ENCODE assay signal across 17 mouse cellular contexts in genomic region chr10:127730285-127730932, GRCm38 (mm10). TPM values are rescaled to one million over a fixed set of nuclear protein-coding genes. Genes with fewer than 3 reads are reported as not detected.
DNase-seq lines count a peak whose midpoint lies in the region; ATAC-seq and TF ChIP-seq lines count a peak whose summit lies in the region.
"Had no signal": no experiment of that assay in that cellular context is flagged by ENCODE, and none has a peak within 500 bp of the region (broad histone marks: within the 10 kb centered on the region; RNA-seq: fewer than 3 reads in every experiment).

No protein-coding gene starts in this region.

- peak; percentile 25 for DNase-seq in midbrain, embryonic 14.5 days
- no peak for DNase-seq in midbrain, postnatal 0 days (ENCODE audit: low spot score)
- DNase-seq in c-Kit-positive CD71-positive TER-119-positive erythroid progenitor cells, embryonic 14.5 days (ENCODE audit: low spot score): peak; percentile 63
- DNase-seq in limb, embryonic 10.5 days (ENCODE audit: low spot score): no peak
- DNase-seq in adrenal gland, adult 8-10 months: no peak
- DNase-seq: cerebellum, adult 9-11 months; heart, postnatal 10 days; kidney, adult 8-10 months; lung, postnatal 4 days; thymus, adult 18-20 months had no signal

- TF ChIP-seq POLR2A in myocyte (IDR thresholded peaks at IDR 0.05; ENCODE audit: insufficient read length, low read depth): no peak

- H3K4me3 ChIP-seq in midbrain, embryonic 14.5 days (replicated peaks; ENCODE audit: low read depth, low read length): no peak overlapping the region
- no peak overlapping the region for H3K4me3 ChIP-seq in midbrain, postnatal 0 days (ENCODE audit: low read depth, low read length)
- no peak overlapping the region for H3K4me3 ChIP-seq in liver, embryonic 12.5 days
- no peak overlapping the region for H3K4me3 ChIP-seq in myocyte
- no peak overlapping the region for H3K4me3 ChIP-seq in limb, embryonic 10.5 days
- H3K4me3 ChIP-seq: limb, embryonic 15.5 days had no signal

- H3K36me3 ChIP-seq in midbrain, embryonic 14.5 days (ENCODE audit: control insufficient read depth, insufficient read depth, low read length): no peaks in the 10 kb centered on the region
- no peaks in the 10 kb centered on the region for H3K36me3 ChIP-seq in midbrain, postnatal 0 days (ENCODE audit: insufficient read depth, low read length)
- no peaks in the 10 kb centered on the region for H3K36me3 ChIP-seq in liver, embryonic 12.5 days
- no peaks in the 10 kb centered on the region for H3K36me3 ChIP-seq in myocyte (ENCODE audit: control insufficient read depth, insufficient read depth)
- H3K36me3 ChIP-seq in limb, embryonic 10.5 days: no peaks in the 10 kb centered on the region
- H3K36me3 ChIP-seq: limb, embryonic 15.5 days had no signal

- H3K9me3 ChIP-seq in midbrain, embryonic 14.5 days (ENCODE audit: control insufficient read depth, low read length): no peaks in the 10 kb centered on the region
- no peaks in the 10 kb centered on the region for H3K9me3 ChIP-seq in midbrain, postnatal 0 days (ENCODE audit: low read length)
- H3K9me3 ChIP-seq in liver, embryonic 12.5 days (replicated peaks): no peaks in the 10 kb centered on the region
- H3K9me3 ChIP-seq in limb, embryonic 10.5 days (replicated peaks): no peaks in the 10 kb centered on the region
- H3K9me3 ChIP-seq: limb, embryonic 15.5 days had no signal

- no peak overlapping the region for H3ac ChIP-seq in myocyte (ENCODE audit: control insufficient read depth, insufficient read length)

- no peak for TF ChIP-seq CTCF in midbrain, postnatal 0 days (IDR thresholded peaks at IDR 0.05)

- peaks cover 7% of the 10 kb centered on the region; the same call in 1 of the 2 replicates for H3K4me1 ChIP-seq in midbrain, embryonic 14.5 days (ENCODE audit: control insufficient read depth, insufficient read depth, low read length)
- no peaks in the 10 kb centered on the region for H3K4me1 ChIP-seq in midbrain, postnatal 0 days (ENCODE audit: insufficient read depth, low read length)
- H3K4me1 ChIP-seq in liver, embryonic 12.5 days: peaks cover 84% of the 10 kb centered on the region
- H3K4me1 ChIP-seq in limb, embryonic 10.5 days: peaks cover 6% of the 10 kb centered on the region; the same call in 1 of the 2 replicates
- H3K4me1 ChIP-seq: limb, embryonic 15.5 days had no signal

- 50% methylated on average over 11 of the region's 11 CpGs for WGBS in midbrain, embryonic 14.5 days
- WGBS in midbrain, postnatal 0 days: 44% methylated on average over 11 of the region's 11 CpGs
- 32% methylated on average over 11 of the region's 11 CpGs for WGBS in liver, embryonic 12.5 days (ENCODE audit: insufficient replicate concordance)
- WGBS in limb, embryonic 10.5 days: 77% methylated on average over 11 of the region's 11 CpGs

- no peak overlapping the region for H3K4me2 ChIP-seq in midbrain, embryonic 14.5 days (ENCODE audit: low read length)
- no peak overlapping the region for H3K4me2 ChIP-seq in midbrain, postnatal 0 days (ENCODE audit: low read depth, low read length, poor library complexity, severe bottlenecking)
- H3K4me2 ChIP-seq in liver, embryonic 12.5 days: peak overlapping the region; percentile 48
- H3K4me2 ChIP-seq in myocyte (ENCODE audit: low read depth): peak overlapping the region; percentile 58
- H3K4me2 ChIP-seq: limb, embryonic 15.5 days had no signal

- 0 out of 2 replicates have a peak overlapping the region, but pooled peaks have one; percentile 12 for H3K9ac ChIP-seq in midbrain, embryonic 14.5 days (replicated peaks; ENCODE audit: low read length)
- no peak overlapping the region for H3K9ac ChIP-seq in midbrain, postnatal 0 days (replicated peaks; ENCODE audit: low read length, poor library complexity, severe bottlenecking)
- peak overlapping the region; percentile 18 for H3K9ac ChIP-seq in liver, embryonic 12.5 days
- H3K9ac ChIP-seq: limb, embryonic 15.5 days had no signal

- H3K27me3 ChIP-seq in midbrain, embryonic 14.5 days (ENCODE audit: control insufficient read depth, insufficient read depth, low read length): no peaks in the 10 kb centered on the region
- peaks cover 8% of the 10 kb centered on the region; the same call in 1 of the 2 replicates for H3K27me3 ChIP-seq in midbrain, postnatal 0 days (ENCODE audit: insufficient read depth, low read length)
- peaks cover 30% of the 10 kb centered on the region for H3K27me3 ChIP-seq in liver, embryonic 12.5 days (replicated peaks)
- H3K27me3 ChIP-seq in myocyte (ENCODE audit: control insufficient read depth, insufficient read depth, insufficient read length): peaks cover 47% of the 10 kb centered on the region
- peaks cover 31% of the 10 kb centered on the region for H3K27me3 ChIP-seq in limb, embryonic 10.5 days (ENCODE audit: low read depth, poor library complexity, severe bottlenecking)

- H3K27ac ChIP-seq in midbrain, embryonic 14.5 days (replicated peaks; ENCODE audit: low read depth, low read length): no peak overlapping the region
- H3K27ac ChIP-seq in midbrain, postnatal 0 days (ENCODE audit: low read depth, low read length): no peak overlapping the region
- peak overlapping the region; percentile 89 for H3K27ac ChIP-seq in liver, embryonic 12.5 days
- H3K27ac ChIP-seq in limb, embryonic 10.5 days: no peak overlapping the region
- H3K27ac ChIP-seq: limb, embryonic 15.5 days had no signal

- H3K79me2 ChIP-seq in myocyte (ENCODE audit: control insufficient read depth, insufficient read depth): no peaks in the 10 kb centered on the region

- ATAC-seq in midbrain, embryonic 14.5 days (ENCODE audit: low FRiP score, low TSS enrichment): no peak
- no peak for ATAC-seq in midbrain, postnatal 0 days (ENCODE audit: low FRiP score)
- peak; percentile 92 for ATAC-seq in liver, embryonic 12.5 days

TF ChIP-seq in myocyte, 11 proteins besides CTCF, POLR2A, EP300 and RAD21 (continues in another document):
- TF ChIP-seq CEBPB (IDR thresholded peaks at IDR 0.05; ENCODE audit: insufficient read depth, poor library complexity, severe bottlenecking): no peak
- no peak for TF ChIP-seq TCF3 (IDR thresholded peaks at IDR 0.05; ENCODE audit: insufficient read length, low read depth)
- no peak for TF ChIP-seq E2F4 (IDR thresholded peaks at IDR 0.05; ENCODE audit: insufficient read depth)
- no peak for TF ChIP-seq MYOD1 (IDR thresholded peaks at IDR 0.05; ENCODE audit: control insufficient read depth in 1 of 3, insufficient read length in 2 of 3, low read depth in 2 of 3)
- TF ChIP-seq MAX (IDR thresholded peaks at IDR 0.05; ENCODE audit: low read depth): no peak
- TF ChIP-seq TCF12 (IDR thresholded peaks at IDR 0.05; ENCODE audit: insufficient read depth, poor library complexity, severe bottlenecking): no peak
- no peak for TF ChIP-seq POLR2AphosphoS2 (IDR thresholded peaks at IDR 0.05; ENCODE audit: insufficient read length, low read depth)

RNA-seq across cellular contexts. Expression of gene Tac2, which starts 6.1 kb away (rescaled TPM):
- polyA plus RNA-seq in midbrain, embryonic 14.5 days (2014; fragmentation: Nextera tagmentation; extraction: Ambion mirVana): not detected in 2 replicates
- total RNA-seq in midbrain, postnatal 0 days (2014; rRNA removed): 0.27 TPM in 1 of 2 replicates, not detected in the other
- 2.0 and 4.5 TPM in 2 replicates for polyA plus RNA-seq in midbrain, postnatal 0 days (2015; fragmentation: Nextera tagmentation; extraction: Ambion mirVana)
- 8.6 and 14.1 TPM in 2 replicates for polyA plus RNA-seq in liver, embryonic 12.5 days (2016; fragmentation: Nextera tagmentation; extraction: Ambion mirVana)
- 0.18 TPM for polyA plus RNA-seq in myocyte (2012; fragmentation: generic; extraction: Trizol)
- 2.1 and 2.8 TPM in 2 replicates for polyA plus RNA-seq in limb, embryonic 10.5 days (2016; fragmentation: Nextera tagmentation; extraction: Ambion mirVana)
- total RNA-seq in adrenal gland, adult 8-10 months (2022): not detected
- total RNA-seq: gastrocnemius, adult 8-10 months; heart, adult 8-10 months; heart, postnatal 10 days had no signal
- polyA plus RNA-seq: forebrain, embryonic 11.5 days had no signal

RNA-seq across cellular contexts. Expression of gene Zbtb39, which starts 8.9 kb away (rescaled TPM):
- 5.5 and 6.2 TPM in 2 replicates for polyA plus RNA-seq in midbrain, embryonic 14.5 days (2014; fragmentation: Nextera tagmentation; extraction: Ambion mirVana)
- 13.6 and 15.2 TPM in 2 replicates for total RNA-seq in midbrain, postnatal 0 days (2014; rRNA removed)
- 3.0 and 3.1 TPM in 2 replicates for polyA plus RNA-seq in midbrain, postnatal 0 days (2015; fragmentation: Nextera tagmentation; extraction: Ambion mirVana)
- polyA plus RNA-seq in liver, embryonic 12.5 days (2016; fragmentation: Nextera tagmentation; extraction: Ambion mirVana): 1.3 and 1.4 TPM in 2 replicates
- 3.2 TPM for polyA plus RNA-seq in myocyte (2012; fragmentation: generic; extraction: Trizol)
- 5.1 and 5.5 TPM in 2 replicates for polyA plus RNA-seq in limb, embryonic 10.5 days (2016; fragmentation: Nextera tagmentation; extraction: Ambion mirVana)
- total RNA-seq in adrenal gland, adult 8-10 months (2022): 10 to 100 TPM; 11.9 to 20.9 (median 15.8) TPM

RNA-seq across cellular contexts. Expression of gene Gpr182, which starts 21.1 kb away (rescaled TPM):
- 0.53 and 0.67 TPM in 2 replicates for polyA plus RNA-seq in midbrain, embryonic 14.5 days (2014; fragmentation: Nextera tagmentation; extraction: Ambion mirVana)
- total RNA-seq in midbrain, postnatal 0 days (2014; rRNA removed): 1.6 and 3.2 TPM in 2 replicates
- 1.8 and 2.7 TPM in 2 replicates for polyA plus RNA-seq in midbrain, postnatal 0 days (2015; fragmentation: Nextera tagmentation; extraction: Ambion mirVana)
- 10.3 and 11.2 TPM in 2 replicates for polyA plus RNA-seq in liver, embryonic 12.5 days (2016; fragmentation: Nextera tagmentation; extraction: Ambion mirVana)
- polyA plus RNA-seq in myocyte (2012; fragmentation: generic; extraction: Trizol): 0.11 TPM
- 0.50 and 0.51 TPM in 2 replicates for polyA plus RNA-seq in limb, embryonic 10.5 days (2016; fragmentation: Nextera tagmentation; extraction: Ambion mirVana)
- total RNA-seq in adrenal gland, adult 8-10 months (2022): 10 to 100 TPM in 3 of 4 experiments, 1 to 10 TPM in 1; 9.8 to 13.2 (median 10.4) TPM

RNA-seq across cellular contexts. Expression of gene Myo1a, which starts 25.4 kb away (rescaled TPM):
- 0.62 TPM in 1 of 2 replicates, not detected in the other for polyA plus RNA-seq in midbrain, embryonic 14.5 days (2014; fragmentation: Nextera tagmentation; extraction: Ambion mirVana)
- total RNA-seq in midbrain, postnatal 0 days (2014; rRNA removed): 0.57 and 0.77 TPM in 2 replicates
- polyA plus RNA-seq in midbrain, postnatal 0 days (2015; fragmentation: Nextera tagmentation; extraction: Ambion mirVana): 0.13 and 0.15 TPM in 2 replicates
- 0.06 and 0.13 TPM in 2 replicates for polyA plus RNA-seq in liver, embryonic 12.5 days (2016; fragmentation: Nextera tagmentation; extraction: Ambion mirVana)
- 0.35 TPM for polyA plus RNA-seq in myocyte (2012; fragmentation: generic; extraction: Trizol)
- polyA plus RNA-seq in limb, embryonic 10.5 days (2016; fragmentation: Nextera tagmentation; extraction: Ambion mirVana): 0.49 and 0.78 TPM in 2 replicates
- total RNA-seq in adrenal gland, adult 8-10 months (2022): 10 to 100 TPM in 2 of 4 experiments, under 1 TPM in 2; 0.75 to 72.1 (median 30.0) TPM
- total RNA-seq: gastrocnemius, adult 8-10 months; heart, postnatal 10 days had no signal

RNA-seq across cellular contexts. Expression of gene Rdh1, which starts 29.1 kb away (rescaled TPM):
- polyA plus RNA-seq in midbrain, embryonic 14.5 days (2014; fragmentation: Nextera tagmentation; extraction: Ambion mirVana): 0.07 TPM in 1 of 2 replicates, not detected in the other
- total RNA-seq in midbrain, postnatal 0 days (2014; rRNA removed): 0.11 TPM in 1 of 2 replicates, not detected in the other
- 0.05 TPM in 1 of 2 replicates, not detected in the other for polyA plus RNA-seq in midbrain, postnatal 0 days (2015; fragmentation: Nextera tagmentation; extraction: Ambion mirVana)
- polyA plus RNA-seq in liver, embryonic 12.5 days (2016; fragmentation: Nextera tagmentation; extraction: Ambion mirVana): 0.22 and 0.30 TPM in 2 replicates
- 0.01 TPM for polyA plus RNA-seq in myocyte (2012; fragmentation: generic; extraction: Trizol)
- not detected in 2 replicates for polyA plus RNA-seq in limb, embryonic 10.5 days (2016; fragmentation: Nextera tagmentation; extraction: Ambion mirVana)
- total RNA-seq in adrenal gland, adult 8-10 months (2022): 1 to 10 TPM; 4.0 to 5.4 (median 4.4) TPM
- polyA plus RNA-seq: embryonic facial prominence, embryonic 11.5 days; forebrain, embryonic 11.5 days had no signal

Comparison
In these comparisons a context has a peak if more than half of its experiments do, and no peak if none do; other contexts are left out.
1. DNase-seq: peak in midbrain, embryonic 14.5 days (single experiment) and c-Kit-positive CD71-positive TER-119-positive erythroid progenitor cells, embryonic 14.5 days (single experiment); none in midbrain, postnatal 0 days (single experiment), limb, embryonic 10.5 days (single experiment) and adrenal gland, adult 8-10 months (single experiment).
2. H3K4me2 ChIP-seq: peak in liver, embryonic 12.5 days (single experiment) and myocyte (single experiment); none in midbrain, embryonic 14.5 days (single experiment) and midbrain, postnatal 0 days (single experiment).